Mouse (Mus musculus) spleen, adult 2 months (tissue): ENCODE results near the gene Sh2d1a.

Experiments
- CTCF ChIP-seq: fragments of 200-500 bp; IDR thresholded peaks from 2 replicates; pipeline ENCODE4 v1.5.1; 2011; ENCODE audit warnings: mild to moderate bottlenecking, inconsistent platforms; ENCODE audit not compliant: insufficient read depth, insufficient read length, insufficient replicate concordance; ENCODE audit errors: extremely low read depth
- POLR2A ChIP-seq: fragments of 200-500 bp; IDR thresholded peaks from 2 replicates; pipeline ENCODE4 v1.6.1; 2011; ENCODE audit warnings: low read depth, low read length, inconsistent platforms

- TF ChIP-seq CTCF (no peak), POLR2A (no peak)
Measured at GRCm38 (mm10) chrX:42511105-42511504, 8.9 kb downstream of the Sh2d1a start.
